In genomic region chr5:31697644-31698296, GRCm38 (mm10) we compare ENCODE assay signal across 8 mouse cellular contexts. TPM values are rescaled to one million over a fixed set of nuclear protein-coding genes. Genes with fewer than 3 reads are reported as not detected.
DNase-seq lines count a peak whose midpoint lies in the region; ATAC-seq lines count a peak whose summit lies in the region.

Gene Babam2 (plus strand): TSS chr5:31697684.

- DNase-seq in CD4-positive helper T cell, adult 2 months (ENCODE audit: low read depth, low spot score) = peak; percentile 96
- DNase-seq in brain, embryonic 18.5 days (ENCODE audit: low read depth, low spot score) = peak; percentile 81
- DNase-seq in kidney, postnatal 10 days = peak; percentile 96
- DNase-seq in natural killer cell, adult 2 months (ENCODE audit: low spot score in 2 of 2) = peak; percentile 91 to 94

- H3K9me3 ChIP-seq in heart, embryonic 13.5 days = no peaks in the 10 kb centered on the region
- no peaks in the 10 kb centered on the region for H3K9me3 ChIP-seq in liver, embryonic 12.5 days (replicated peaks)
- no peaks in the 10 kb centered on the region for H3K9me3 ChIP-seq in stomach, embryonic 15.5 days

- ATAC-seq in erythroid progenitor cell, adult 5-6 weeks (replicated peaks; ENCODE audit: low FRiP score, poor library complexity, severe bottlenecking) = peak; percentile 88
- ATAC-seq in heart, embryonic 13.5 days (ENCODE audit: extremely low read depth, insufficient number of reproducible peaks, low FRiP score, low TSS enrichment) = peak; percentile 87
- peak; percentile 92 for ATAC-seq in liver, embryonic 12.5 days
- ATAC-seq in stomach, embryonic 15.5 days (ENCODE audit: insufficient read depth, low FRiP score, low read depth) = peak; percentile 92

- peak within 1 kb of the TSS; percentile 93 for H3K9ac ChIP-seq in heart, embryonic 13.5 days
- peak within 1 kb of the TSS; percentile 81 for H3K9ac ChIP-seq in liver, embryonic 12.5 days
- peak within 1 kb of the TSS; percentile 86 for H3K9ac ChIP-seq in stomach, embryonic 15.5 days

- H3K4me2 ChIP-seq in heart, embryonic 13.5 days = peak within 1 kb of the TSS; percentile 83
- H3K4me2 ChIP-seq in liver, embryonic 12.5 days = peak within 1 kb of the TSS; percentile 88
- peak within 1 kb of the TSS; percentile 79 for H3K4me2 ChIP-seq in stomach, embryonic 15.5 days

- H3K4me1 ChIP-seq in heart, embryonic 13.5 days = peaks cover 21% of the 10 kb centered on the region
- H3K4me1 ChIP-seq in liver, embryonic 12.5 days = peaks cover 53% of the 10 kb centered on the region
- H3K4me1 ChIP-seq in stomach, embryonic 15.5 days = peaks cover 4% of the 10 kb centered on the region; the same call in 1 of the 2 replicates

- peak within 1 kb of the TSS; percentile 80 for H3K4me3 ChIP-seq in heart, embryonic 13.5 days
- peak within 1 kb of the TSS; percentile 88 for H3K4me3 ChIP-seq in liver, embryonic 12.5 days
- H3K4me3 ChIP-seq in stomach, embryonic 15.5 days (replicated peaks) = peak within 1 kb of the TSS; percentile 90

- under 1% methylated on average over 68 of the region's 71 CpGs for WGBS in heart, embryonic 13.5 days
- whole genome bisulfite sequencing in liver, embryonic 12.5 days (ENCODE audit: insufficient replicate concordance) = under 1% methylated on average over 71 of the region's 71 CpGs
- WGBS in stomach, embryonic 15.5 days = under 1% methylated on average over 71 of the region's 71 CpGs

- H3K36me3 ChIP-seq in heart, embryonic 13.5 days = peaks cover 10% of the 10 kb centered on the region
- peaks cover 16% of the 10 kb centered on the region for H3K36me3 ChIP-seq in liver, embryonic 12.5 days
- no peaks in the 10 kb centered on the region for H3K36me3 ChIP-seq in stomach, embryonic 15.5 days

- no peaks in the 10 kb centered on the region for H3K27me3 ChIP-seq in heart, embryonic 13.5 days (replicated peaks)
- no peaks in the 10 kb centered on the region for H3K27me3 ChIP-seq in liver, embryonic 12.5 days (replicated peaks)
- no peaks in the 10 kb centered on the region for H3K27me3 ChIP-seq in stomach, embryonic 15.5 days (replicated peaks)

- peak within 1 kb of the TSS; percentile 96 for H3K27ac ChIP-seq in heart, embryonic 13.5 days (replicated peaks)
- H3K27ac ChIP-seq in liver, embryonic 12.5 days = peak within 1 kb of the TSS; percentile 96
- H3K27ac ChIP-seq in stomach, embryonic 15.5 days = peak within 1 kb of the TSS; percentile 97

RNA-seq across cellular contexts. Expression of gene Babam2, which starts in this region (rescaled TPM):
- 35.0 and 46.9 TPM in 2 replicates for total RNA-seq in erythroid progenitor cell, adult 5-6 weeks (2015; ENCODE audit: low replicate concordance)
- total RNA-seq in erythroid progenitor cell, adult 5-6 weeks (2017; ENCODE audit: low replicate concordance) = 31.0 and 42.6 TPM in 2 replicates
- 43.3 and 63.5 TPM in 2 replicates for polyA plus RNA-seq in heart, embryonic 13.5 days (2015; fragmentation: Nextera tagmentation; extraction: Ambion mirVana)
- polyA plus RNA-seq in liver, embryonic 12.5 days (2016; fragmentation: Nextera tagmentation; extraction: Ambion mirVana) = 41.3 and 41.7 TPM in 2 replicates
- polyA plus RNA-seq in stomach, embryonic 15.5 days (2015; fragmentation: Nextera tagmentation; extraction: Ambion mirVana) = 58.2 and 66.8 TPM in 2 replicates

Comparison
In these comparisons a context has a peak if more than half of its experiments do, and no peak if none do; other contexts are left out.
1. Peak in every context shown above with its lines: DNase-seq, ATAC-seq, H3K4me3 ChIP-seq and H3K27ac ChIP-seq.